Mouse (Mus musculus) hindbrain, embryonic 14.5 days (tissue): ENCODE data around the gene Thbs4. TPM values are rescaled to one million over a fixed set of nuclear protein-coding genes. Genes with fewer than 3 reads are reported as not detected.

Experiments used
- ATAC-seq: fragments of 200-750 bp; cut with Nextera tagmentation; 2 replicates; pipeline ENCODE4 v1.8.0; 2017; ENCODE audit warnings: moderate number of reproducible peaks, mild to moderate bottlenecking, moderate TSS enrichment, moderate library complexity; ENCODE audit not compliant: low FRiP score
- DNase-seq: peaks from one replicate; pipeline ENCODE4 v3.0.0-alpha.2; 2015; ENCODE audit warnings: low spot score
- H3K27ac ChIP-seq: fragments of 300-500 bp; sonication (generic); 2 replicates; pipeline ENCODE4 v1.5.1; 2014; ENCODE audit warnings: mild to moderate bottlenecking, moderate library complexity
- H3K27me3 ChIP-seq: fragments of 300-500 bp; sonication (generic); 2 replicates; pipeline ENCODE4 v1.6.1; 2014; ENCODE audit warnings: mild to moderate bottlenecking, low read length, mixed read lengths; ENCODE audit not compliant: control insufficient read depth, insufficient read depth
- H3K36me3 ChIP-seq: fragments of 300-500 bp; sonication (generic); replicated peaks from 2 replicates; pipeline ENCODE4 v1.6.1; 2014; ENCODE audit not compliant: control insufficient read depth, insufficient read depth
- H3K4me1 ChIP-seq: fragments of 300-500 bp; sonication (generic); replicated peaks from 2 replicates; pipeline ENCODE4 v1.6.1; 2014; ENCODE audit warnings: antibody characterized with exemption, low read length, mixed read lengths; ENCODE audit not compliant: control insufficient read depth, insufficient read depth
- H3K4me2 ChIP-seq: fragments of 300-500 bp; sonication (generic); replicated peaks from 2 replicates; pipeline ENCODE4 v1.6.1; 2014; ENCODE audit warnings: mild to moderate bottlenecking, moderate library complexity
- H3K4me3 ChIP-seq: fragments of 300-500 bp; sonication (generic); replicated peaks from 2 replicates; pipeline ENCODE4 v1.5.1; 2014; ENCODE audit warnings: mild to moderate bottlenecking, low read length
- H3K9ac ChIP-seq: fragments of 300-500 bp; sonication (generic); 2 replicates; pipeline ENCODE4 v1.6.1; 2014
- H3K9me3 ChIP-seq: fragments of 300-500 bp; sonication (generic); 2 replicates; pipeline ENCODE4 v1.6.1; 2016; ENCODE audit warnings: low read length; ENCODE audit not compliant: control insufficient read depth
- WGBS: fragments of 180-500 bp; shearing (Covaris S2); extraction: QIAGEN DNeasy Blood & Tissue Kit; methylation state at CpG from one replicate; pipeline ENCODE4 v1.1.7; 2014; 5-methylcytosine and 5-hydroxymethylcytosine counted together
- polyA plus RNA-seq: library from polyadenylated mRNA; unstranded; fragments of >200 nt; fragmentation: Nextera tagmentation; extraction: Ambion mirVana; gene quantifications from 2 replicates; pipeline ENCODE4 v1.2.1, GENCODE M21; 2014

Thbs4 gene
- polyA plus RNA-seq, 1 experiment from 2014 or later, result 1.3 TPM

DNA sequence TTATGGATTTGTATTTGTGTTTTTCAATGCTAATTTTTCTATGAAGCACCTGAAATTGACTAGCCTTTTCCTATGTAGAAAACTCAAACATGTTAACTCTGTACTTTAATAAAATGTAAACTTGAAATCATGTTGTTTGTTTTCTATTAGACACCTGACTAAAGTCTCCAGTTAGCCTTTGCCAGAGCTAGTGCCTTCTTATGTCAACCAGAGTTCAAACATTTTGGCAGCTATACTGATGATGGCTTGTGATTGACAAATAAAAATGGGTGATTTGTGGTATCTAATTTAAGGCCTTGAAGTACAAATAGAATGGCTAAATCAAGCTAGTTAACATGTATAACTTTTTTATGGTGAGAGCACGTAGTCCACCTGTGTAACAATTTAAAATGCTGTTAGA lies 82.8 kb downstream of the Thbs4 start:
- H3K4me3 ChIP-seq, result no peak overlapping the region
- H3K36me3 ChIP-seq, result peaks cover 15% of the 10 kb centered on the region; the same call in 1 of the 2 replicates
- H3K27me3 ChIP-seq, result no peaks in the 10 kb centered on the region
- H3K9me3 ChIP-seq, result no peaks in the 10 kb centered on the region
- no peak overlapping the region for H3K4me2 ChIP-seq
- H3K27ac ChIP-seq, result no peak overlapping the region
- ATAC-seq (no peak), DNase-seq (no peak)
- no peak overlapping the region for H3K9ac ChIP-seq
- WGBS, result 94% methylated on average over 1 of the region's 1 CpGs
- no peaks in the 10 kb centered on the region for H3K4me1 ChIP-seq

DNA sequence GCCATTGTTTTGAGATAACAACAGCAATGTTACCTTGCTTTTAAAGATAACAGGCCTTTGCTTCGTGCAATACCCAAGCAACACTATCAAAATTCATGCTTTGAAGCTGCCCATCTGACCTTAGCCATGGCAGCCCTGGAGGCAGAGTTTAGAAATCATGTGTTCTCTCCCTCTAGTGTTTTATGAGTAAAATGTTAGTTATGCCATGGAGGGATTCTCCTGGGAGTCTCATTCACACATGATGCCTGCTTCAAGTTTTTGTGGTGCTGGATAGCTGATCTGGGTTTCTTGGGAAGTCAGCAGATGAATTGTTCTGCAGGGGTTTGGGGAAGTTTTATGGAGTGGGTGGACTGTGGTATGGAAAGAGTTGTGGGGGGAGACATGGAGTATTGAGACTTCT lies 84.3 kb downstream of the Thbs4 start:
- Histone ChIP-seq H3K4me1 (no peaks in the 10 kb centered on the region), H3K36me3 (peaks cover 27% of the 10 kb centered on the region), H3K9ac (no peak overlapping the region), H3K27me3 (no peaks in the 10 kb centered on the region), H3K9me3 (no peaks in the 10 kb centered on the region), H3K4me2 (no peak overlapping the region), H3K27ac (no peak overlapping the region), H3K4me3 (no peak overlapping the region)
- ATAC-seq (no peak), DNase-seq (no peak)
- WGBS, result 80% methylated on average over 1 of the region's 1 CpGs

DNA sequence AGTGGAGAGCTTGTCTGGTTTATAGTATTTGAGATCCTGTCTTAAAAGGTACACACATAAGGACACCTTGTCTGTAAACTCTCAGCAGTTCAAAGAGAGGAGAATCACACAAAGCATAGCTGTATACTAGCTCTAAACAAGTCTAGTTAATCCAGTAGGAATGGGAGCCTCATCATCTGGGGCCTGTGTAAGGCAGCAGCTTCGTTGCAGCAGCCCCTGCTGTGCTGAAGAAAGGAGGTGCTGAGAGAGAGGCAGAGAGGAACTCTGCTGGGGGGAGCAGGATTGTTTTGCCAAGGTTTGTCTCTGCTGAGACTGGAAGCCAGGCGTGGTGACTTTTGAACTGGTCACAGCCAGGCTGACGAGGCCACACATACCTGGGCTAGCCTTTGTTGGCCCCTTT lies 85.1 kb downstream of the Thbs4 start:
- no peak for ATAC-seq
- no peaks in the 10 kb centered on the region for H3K27me3 ChIP-seq
- 17% methylated on average over 3 of the region's 3 CpGs for WGBS

DNA sequence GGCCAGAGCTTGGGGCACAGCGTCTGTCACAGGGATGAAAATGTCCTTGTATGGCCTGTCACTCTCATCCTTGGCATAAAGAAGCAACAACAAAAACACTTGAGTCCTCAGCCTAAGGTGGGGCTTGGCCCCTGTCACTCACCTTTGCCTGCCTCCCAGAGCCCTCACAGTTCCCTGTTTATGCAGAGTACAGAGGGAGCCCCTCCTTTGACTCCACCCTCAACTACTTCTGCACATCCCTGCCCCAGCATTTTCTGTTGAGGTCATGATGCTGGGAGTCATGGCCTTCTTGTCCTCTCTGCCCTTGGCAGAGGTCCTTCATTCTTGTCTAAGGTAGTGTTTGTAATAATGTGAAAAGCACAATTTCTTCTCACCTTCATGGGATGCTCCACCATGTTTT lies 86.2 kb downstream of the Thbs4 start:
- 66% methylated on average over 1 of the region's 1 CpGs for WGBS
- Histone ChIP-seq H3K27ac (no peak overlapping the region), H3K36me3 (peaks cover 27% of the 10 kb centered on the region), H3K9me3 (no peaks in the 10 kb centered on the region), H3K27me3 (no peaks in the 10 kb centered on the region), H3K4me3 (no peak overlapping the region), H3K4me2 (no peak overlapping the region), H3K9ac (no peak overlapping the region), H3K4me1 (no peaks in the 10 kb centered on the region)
- no peak for ATAC-seq
- no peak for DNase-seq

More for the DNA sequence above, 85.1 kb downstream of the Thbs4 start:
- H3K9me3 ChIP-seq, result no peaks in the 10 kb centered on the region
- no peak overlapping the region for H3K9ac ChIP-seq
- no peak overlapping the region for H3K27ac ChIP-seq
- H3K4me2 ChIP-seq, result no peak overlapping the region
- H3K4me3 ChIP-seq, result no peak overlapping the region
- no peaks in the 10 kb centered on the region for H3K4me1 ChIP-seq
- DNase-seq, result no peak
- peaks cover 27% of the 10 kb centered on the region for H3K36me3 ChIP-seq

DNA sequence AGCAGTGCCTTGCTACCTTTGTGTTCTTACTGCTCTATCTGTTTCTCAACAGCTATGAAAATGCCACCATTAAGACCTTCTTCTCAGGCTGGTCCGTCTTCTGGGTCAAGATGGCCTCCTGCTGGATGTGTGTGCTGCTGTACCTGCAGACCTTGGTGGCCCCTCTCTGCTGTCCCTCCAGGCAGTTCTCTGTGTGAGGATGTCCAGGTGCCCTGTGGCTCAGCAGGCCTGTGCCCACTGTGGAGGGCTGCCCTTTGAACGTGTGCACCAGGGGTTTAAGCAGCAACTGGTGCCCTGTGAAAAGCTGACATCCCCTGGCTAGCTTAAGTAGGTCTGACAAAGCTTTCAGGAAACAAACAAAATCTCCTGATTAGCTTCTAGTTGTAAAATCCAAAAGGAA lies 86.7 kb downstream of the Thbs4 start:
- no peak overlapping the region for H3K4me3 ChIP-seq
- DNase-seq, result no peak
- H3K36me3 ChIP-seq, result peaks cover 27% of the 10 kb centered on the region
- H3K4me2 ChIP-seq, result no peak overlapping the region
- H3K27me3 ChIP-seq, result no peaks in the 10 kb centered on the region
- no peak overlapping the region for H3K9ac ChIP-seq
- ATAC-seq, result no peak
- no peaks in the 10 kb centered on the region for H3K9me3 ChIP-seq
- WGBS, result 61% methylated on average over 2 of the region's 2 CpGs
- H3K27ac ChIP-seq, result no peak overlapping the region
- H3K4me1 ChIP-seq, result no peaks in the 10 kb centered on the region

DNA sequence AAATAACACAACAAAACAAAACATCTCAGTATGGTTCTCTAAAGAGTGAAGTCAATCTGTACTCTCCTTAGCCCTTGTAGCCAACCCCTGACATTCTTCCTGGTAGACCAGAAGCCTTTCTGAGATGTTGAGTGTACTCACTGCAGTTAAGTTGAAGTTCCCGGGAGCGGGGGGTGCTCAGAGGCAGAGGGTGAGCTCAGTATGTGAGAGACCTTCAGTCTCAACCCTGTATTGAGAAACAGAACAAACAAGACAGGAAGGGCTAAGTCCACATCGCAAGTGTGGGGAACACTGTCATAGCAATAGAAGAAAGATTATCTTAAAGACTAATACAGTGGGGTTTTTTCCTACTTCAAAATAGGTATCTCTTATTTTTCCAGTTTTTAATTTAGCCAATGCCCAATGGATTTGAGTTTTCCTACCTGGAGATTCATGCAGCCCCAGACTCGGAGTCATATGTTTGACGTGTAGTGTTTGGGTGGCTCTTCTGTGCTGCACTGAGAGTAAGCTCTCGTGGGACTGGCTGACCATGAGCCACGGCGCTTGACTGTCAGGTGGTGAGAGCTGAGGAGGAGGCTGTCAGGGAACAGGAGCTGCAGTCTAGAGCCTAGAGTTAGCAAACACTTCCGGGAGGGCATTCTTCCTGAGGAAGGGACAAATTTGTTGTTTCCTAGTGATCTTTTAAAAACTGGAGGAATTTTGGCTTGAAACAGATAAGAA lies 88.1 kb downstream of the Thbs4 start:
- H3K4me2 ChIP-seq, result no peak overlapping the region
- no peaks in the 10 kb centered on the region for H3K27me3 ChIP-seq
- H3K9me3 ChIP-seq, result no peaks in the 10 kb centered on the region
- H3K36me3 ChIP-seq, result peaks cover 27% of the 10 kb centered on the region
- no peak overlapping the region for H3K4me3 ChIP-seq
- H3K9ac ChIP-seq, result no peak overlapping the region
- 90% methylated on average over 9 of the region's 9 CpGs for WGBS
- no peak for DNase-seq
- no peak overlapping the region for H3K27ac ChIP-seq
- no peaks in the 10 kb centered on the region for H3K4me1 ChIP-seq
- ATAC-seq, result no peak

DNA sequence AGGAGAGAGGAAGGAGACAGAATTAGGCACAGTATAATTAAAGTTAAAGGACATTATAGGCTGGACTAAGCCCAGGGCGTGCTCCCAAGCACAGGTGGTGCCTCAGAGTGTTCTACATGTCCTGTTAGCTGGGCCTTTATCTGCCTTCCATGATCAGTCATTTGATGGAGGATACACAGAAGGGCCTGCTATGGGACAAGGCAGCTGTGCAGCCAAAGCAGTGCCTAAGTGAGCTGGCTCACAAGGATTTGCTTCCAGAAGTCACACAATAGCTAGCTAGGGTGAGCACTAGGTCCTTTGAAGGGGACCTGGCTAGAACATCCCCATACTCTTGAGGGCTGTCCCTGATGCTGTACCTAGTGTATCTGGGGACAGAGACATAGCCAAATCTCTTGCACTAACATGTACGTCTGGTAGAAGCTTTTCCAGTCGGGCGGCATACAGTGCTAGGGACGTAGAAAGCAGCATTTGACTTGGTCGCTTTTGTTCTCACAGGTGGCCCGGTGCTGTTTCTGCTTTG lies 89.5 kb downstream of the Thbs4 start:
- ATAC-seq (no peak), DNase-seq (no peak)
- Histone ChIP-seq H3K4me1 (no peaks in the 10 kb centered on the region), H3K36me3 (peaks cover 27% of the 10 kb centered on the region), H3K9ac (no peak overlapping the region), H3K27me3 (no peaks in the 10 kb centered on the region), H3K27ac (no peak overlapping the region), H3K4me2 (no peak overlapping the region), H3K9me3 (no peaks in the 10 kb centered on the region), H3K4me3 (no peak overlapping the region)
- 88% methylated on average over 7 of the region's 7 CpGs for WGBS

DNA sequence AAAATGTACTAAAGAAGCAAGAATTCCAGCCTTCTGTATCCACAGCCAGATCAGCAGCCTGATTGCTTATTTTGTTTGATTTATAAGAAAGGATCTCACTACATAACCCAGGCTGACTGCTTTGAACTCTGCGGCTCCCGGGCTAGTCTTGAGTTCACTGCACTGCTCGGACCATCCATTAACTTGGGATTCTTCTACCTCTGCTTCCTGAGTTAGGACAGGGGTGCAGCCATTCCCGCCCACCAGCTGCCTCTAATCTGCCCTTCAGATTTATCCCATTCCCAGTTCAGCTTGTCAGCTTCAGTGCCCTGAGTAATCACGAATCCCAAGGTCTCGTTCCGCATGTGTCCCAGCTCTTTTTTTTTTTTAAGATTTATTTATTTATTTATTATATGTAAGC lies 90.4 kb downstream of the Thbs4 start:
- no peak for ATAC-seq
- no peak overlapping the region for H3K27ac ChIP-seq
- 48% methylated on average over 7 of the region's 7 CpGs for WGBS

DNA sequence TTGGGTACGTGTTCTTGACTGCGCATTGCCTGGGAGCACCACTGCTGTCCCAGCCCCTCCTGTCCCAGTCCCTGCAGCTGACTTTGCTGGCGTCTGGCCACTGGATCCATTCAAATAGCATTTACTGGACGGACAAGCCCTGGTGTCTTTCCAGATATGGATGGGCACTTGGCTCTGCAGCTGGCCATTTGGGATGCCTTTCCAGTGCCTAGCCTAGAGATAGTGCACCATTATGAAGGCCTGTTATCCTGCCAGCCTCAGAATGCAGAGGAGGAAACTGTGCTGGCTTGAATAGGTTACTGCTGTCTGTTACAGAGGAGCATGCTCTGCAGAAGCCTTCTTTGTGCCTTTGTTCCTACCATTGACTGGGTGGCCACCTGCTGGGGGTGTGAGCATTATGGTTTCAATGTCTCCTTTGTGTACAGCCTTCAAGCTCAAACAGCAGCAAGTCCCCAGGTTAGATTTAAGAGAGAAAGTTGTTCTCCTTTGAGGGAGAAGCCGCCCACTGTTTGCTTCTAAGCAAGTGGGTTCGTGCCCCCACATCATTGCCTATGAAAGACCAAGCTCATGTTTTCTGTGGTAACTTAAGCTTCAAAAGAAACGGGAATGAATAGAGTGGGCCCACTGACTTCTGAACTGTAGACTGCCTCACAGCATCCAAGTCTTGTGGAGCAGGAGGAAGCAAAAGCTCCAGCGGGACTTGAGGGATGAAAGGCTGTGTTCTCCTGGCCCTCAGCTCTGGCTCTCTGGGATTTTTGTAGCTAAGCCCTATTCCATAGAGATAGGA lies 91.2 kb downstream of the Thbs4 start:
- DNase-seq (peak; percentile 40), ATAC-seq (peak; percentile 85)
- Histone ChIP-seq H3K9ac (no peak overlapping the region), H3K27ac (peak overlapping the region; percentile 51), H3K4me1 (0 out of 2 replicates have a peak, but pooled peaks cover 5% of the 10 kb centered on the region), H3K36me3 (peaks cover 17% of the 10 kb centered on the region), H3K4me2 (no peak overlapping the region), H3K4me3 (no peak overlapping the region), H3K9me3 (no peaks in the 10 kb centered on the region), H3K27me3 (no peaks in the 10 kb centered on the region)
- WGBS, result 15% methylated on average over 8 of the region's 8 CpGs

More for the DNA sequence above, 90.4 kb downstream of the Thbs4 start:
- Histone ChIP-seq H3K9ac (no peak overlapping the region), H3K36me3 (peaks cover 23% of the 10 kb centered on the region), H3K27me3 (no peaks in the 10 kb centered on the region), H3K9me3 (no peaks in the 10 kb centered on the region), H3K4me2 (no peak overlapping the region), H3K4me3 (no peak overlapping the region), H3K4me1 (no peaks in the 10 kb centered on the region)
- DNase-seq, result no peak
